Mouse (Mus musculus) kidney, adult 8-10 months (tissue): ENCODE data around the gene Uba3.
A peak's percentile ranks its signal among the peaks of the same experiment; 100 is the strongest.

ENCODE experiments used
- DNase-seq, 2 experiments: peaks; one replicate each; pipeline ENCODE4 v3.0.0; 2022

The Uba3 gene

DNA sequence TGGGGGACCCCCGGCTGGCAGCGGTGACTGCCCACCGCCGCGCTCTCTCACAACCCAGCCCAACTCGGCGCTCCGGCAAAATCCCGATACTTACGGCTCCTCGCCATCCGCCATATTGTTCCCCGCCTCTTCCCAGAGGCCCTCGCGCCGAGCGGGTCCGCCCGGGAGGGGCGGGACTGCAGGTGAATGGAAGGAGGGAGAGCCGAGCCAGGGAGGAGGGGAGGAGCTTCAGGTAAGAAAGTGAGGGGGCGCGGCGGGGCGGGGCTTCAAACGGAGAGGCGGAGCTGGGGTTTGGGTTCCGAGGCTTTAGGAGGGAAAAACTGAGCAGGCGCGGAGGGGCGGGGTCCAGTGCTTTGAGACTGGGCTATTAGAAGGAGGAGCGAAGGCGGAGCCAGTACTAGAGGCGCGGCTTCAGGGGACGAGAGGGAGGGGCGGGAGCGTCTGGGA, at the start of gene Uba3:
TSS of gene Uba3 (minus strand) at position 209 of the 447 bp plus-strand sequence.
- DNase-seq = peak; percentile 99 to 100

DNA sequence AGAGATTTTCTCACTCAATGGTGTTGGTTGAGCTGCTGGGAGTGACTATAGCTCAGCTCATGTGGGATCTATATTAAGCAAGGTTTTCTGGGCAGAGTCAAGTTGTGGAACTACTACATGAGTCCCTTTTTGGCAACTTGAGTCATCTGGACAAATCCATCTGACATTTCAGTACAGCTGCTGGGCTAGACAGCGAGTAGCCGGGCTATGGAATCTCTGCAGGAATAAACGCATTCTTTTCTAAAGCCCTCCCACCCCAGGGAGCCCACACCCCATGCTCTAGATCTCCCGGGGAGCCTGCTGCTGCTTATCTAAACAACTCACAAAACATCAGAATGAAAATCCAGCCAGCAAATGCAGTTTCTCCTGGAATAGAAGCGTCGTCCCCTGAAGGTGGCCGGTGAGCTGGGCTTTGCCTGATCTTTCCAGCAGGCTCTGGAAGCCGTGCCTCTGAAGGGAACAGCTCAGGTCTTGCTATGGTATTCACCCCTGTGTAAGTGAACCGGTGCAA, 47.3 kb upstream of the Uba3 start, which contains the start of gene Lmod3:
TSS of gene Lmod3 (minus strand) at position 49 of the 511 bp plus-strand sequence.
- DNase-seq = peak; percentile 15 to 31

GRCm38 (mm10) chr6:97252086-97252485, 46.6 kb upstream of the Uba3 start:
- no peak for DNase-seq

GRCm38 (mm10) chr6:97250966-97251365, 45.5 kb upstream of the Uba3 start:
- DNase-seq = peak; percentile 37 to 70

- no peak for DNase-seq
Measured at GRCm38 (mm10) chr6:97245200-97245599, 39.8 kb upstream of the Uba3 start.

DNA sequence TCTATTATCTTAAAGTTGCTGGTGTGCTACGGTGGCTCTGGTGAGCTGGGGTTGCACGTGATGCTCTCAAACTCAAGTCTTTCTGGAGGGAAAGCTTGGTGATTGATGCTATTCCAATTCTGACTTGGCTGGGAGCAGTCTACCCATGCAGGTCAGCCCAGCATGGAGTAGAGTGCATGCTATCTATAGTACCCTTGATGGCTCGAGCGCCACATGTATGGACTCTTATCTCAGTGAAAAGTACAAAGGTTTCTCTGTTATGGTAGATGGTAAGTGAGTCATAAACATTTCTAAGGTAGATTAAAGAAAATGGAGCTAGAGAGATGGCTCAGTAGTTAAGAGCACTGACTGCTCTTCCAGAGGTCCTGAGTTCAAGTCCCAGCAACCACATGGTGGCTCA, 37.1 kb upstream of the Uba3 start:
- no peak for DNase-seq

GRCm38 (mm10) chr6:97240092-97240491, 34.6 kb upstream of the Uba3 start:
- DNase-seq = no peak

DNA sequence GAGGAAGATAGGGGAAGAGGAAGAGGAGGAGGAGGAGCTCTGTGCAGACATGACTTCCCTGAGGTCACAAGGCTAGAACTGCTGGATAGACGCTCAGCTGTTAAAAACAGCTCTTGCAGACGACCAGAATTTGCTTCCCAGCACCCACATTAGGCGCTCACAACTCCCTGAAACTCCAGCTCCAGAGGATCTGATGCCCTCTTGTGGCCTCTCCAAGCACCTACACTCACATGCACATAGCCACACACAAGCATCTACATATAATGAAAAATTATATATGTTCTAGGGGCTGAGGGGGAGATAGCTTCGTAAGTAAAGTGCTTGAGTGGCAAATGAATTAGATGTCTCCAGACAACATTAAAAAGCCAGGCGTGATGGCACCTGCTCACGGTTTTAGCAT, 33.9 kb upstream of the Uba3 start:
- DNase-seq = no peak

- DNase-seq = no peak
Measured at GRCm38 (mm10) chr6:97236088-97236487, 30.6 kb upstream of the Uba3 start.

- DNase-seq = no peak
Measured at GRCm38 (mm10) chr6:97234911-97235668, 29.6 kb upstream of the Uba3 start.

DNA sequence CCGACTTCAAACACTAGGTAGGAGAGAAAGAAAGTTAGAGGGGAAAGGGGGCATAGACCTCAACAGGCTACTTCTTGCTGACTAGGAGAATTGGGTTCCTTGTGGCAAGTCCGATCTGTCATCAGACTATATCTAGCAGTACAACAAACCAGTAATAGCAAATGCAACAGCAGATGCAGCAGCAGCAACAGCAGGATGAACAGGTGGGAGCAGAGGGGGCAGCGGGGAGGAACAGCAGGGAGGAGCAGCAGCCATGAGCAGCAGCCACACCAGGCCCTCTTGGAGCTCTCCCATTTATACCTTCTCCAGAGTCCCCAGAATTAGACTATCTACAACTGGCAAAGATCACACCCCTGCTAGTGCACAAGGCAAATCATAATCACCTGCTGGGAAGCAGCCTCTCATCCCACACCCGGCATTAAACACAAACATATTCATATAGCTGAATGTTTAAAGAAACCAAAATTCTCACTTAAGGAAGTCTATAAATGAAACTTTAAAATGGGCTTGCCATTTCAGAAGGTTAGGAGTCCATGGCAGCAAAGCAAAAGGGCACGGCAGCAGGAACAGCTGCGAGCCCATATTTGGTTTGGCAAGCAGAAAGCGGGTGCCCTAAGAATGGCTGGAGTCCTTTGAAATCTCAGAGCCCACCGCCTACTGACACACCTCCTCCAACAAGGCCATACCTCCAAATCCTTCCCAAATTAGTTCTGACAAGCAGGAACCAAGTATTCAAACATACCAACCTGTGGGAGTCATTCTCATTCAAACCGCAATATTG, 21.8 kb upstream of the Uba3 start:
- no peak for DNase-seq

- peak in 1 of 2 experiments; percentile 29 for DNase-seq
Measured at GRCm38 (mm10) chr6:97226083-97226491, 20.6 kb upstream of the Uba3 start.

- no peak for DNase-seq
Measured at GRCm38 (mm10) chr6:97224505-97224904, 19.1 kb upstream of the Uba3 start.

DNA sequence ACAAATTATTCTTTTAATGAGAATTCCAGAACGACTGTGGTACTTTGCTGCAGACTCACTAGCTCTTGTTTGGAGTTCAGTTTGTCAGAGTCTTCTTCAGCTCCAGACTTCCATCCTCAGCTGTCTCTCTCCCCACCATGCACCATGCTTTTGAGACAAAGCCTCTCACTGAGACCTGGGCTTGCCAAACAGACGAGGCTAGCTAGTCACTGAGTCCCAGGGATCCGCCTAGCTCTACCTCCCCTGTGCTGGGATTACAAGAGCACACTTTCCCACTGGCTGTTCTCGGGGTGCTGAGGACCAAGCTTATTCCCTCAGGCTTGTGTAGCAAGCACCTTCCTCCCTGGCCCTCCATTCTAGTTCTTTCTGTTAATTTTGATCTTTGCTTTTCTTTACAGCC, 18.1 kb upstream of the Uba3 start:
- DNase-seq = no peak

GRCm38 (mm10) chr6:97222931-97223467, 17.6 kb upstream of the Uba3 start:
- DNase-seq = no peak

DNA sequence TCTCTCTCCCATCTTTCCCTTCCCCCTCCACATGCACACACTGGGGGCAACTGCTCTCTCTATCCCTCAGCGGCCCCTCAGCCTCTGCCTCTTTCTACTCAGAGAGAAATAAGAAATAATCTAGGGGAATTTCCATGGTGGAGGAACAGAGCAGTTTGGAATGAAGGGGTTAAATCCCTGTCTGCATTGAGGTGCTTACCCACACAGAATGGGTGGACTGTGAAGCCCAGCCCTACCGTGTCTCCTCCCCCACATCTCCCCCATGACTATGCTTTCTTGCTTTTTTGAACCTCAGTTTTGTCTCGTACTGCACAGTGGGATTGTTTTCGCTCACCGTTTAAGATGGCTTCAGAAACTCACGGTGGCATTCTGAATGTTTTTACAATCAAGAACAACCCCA, 16.9 kb upstream of the Uba3 start:
- DNase-seq = no peak

DNA sequence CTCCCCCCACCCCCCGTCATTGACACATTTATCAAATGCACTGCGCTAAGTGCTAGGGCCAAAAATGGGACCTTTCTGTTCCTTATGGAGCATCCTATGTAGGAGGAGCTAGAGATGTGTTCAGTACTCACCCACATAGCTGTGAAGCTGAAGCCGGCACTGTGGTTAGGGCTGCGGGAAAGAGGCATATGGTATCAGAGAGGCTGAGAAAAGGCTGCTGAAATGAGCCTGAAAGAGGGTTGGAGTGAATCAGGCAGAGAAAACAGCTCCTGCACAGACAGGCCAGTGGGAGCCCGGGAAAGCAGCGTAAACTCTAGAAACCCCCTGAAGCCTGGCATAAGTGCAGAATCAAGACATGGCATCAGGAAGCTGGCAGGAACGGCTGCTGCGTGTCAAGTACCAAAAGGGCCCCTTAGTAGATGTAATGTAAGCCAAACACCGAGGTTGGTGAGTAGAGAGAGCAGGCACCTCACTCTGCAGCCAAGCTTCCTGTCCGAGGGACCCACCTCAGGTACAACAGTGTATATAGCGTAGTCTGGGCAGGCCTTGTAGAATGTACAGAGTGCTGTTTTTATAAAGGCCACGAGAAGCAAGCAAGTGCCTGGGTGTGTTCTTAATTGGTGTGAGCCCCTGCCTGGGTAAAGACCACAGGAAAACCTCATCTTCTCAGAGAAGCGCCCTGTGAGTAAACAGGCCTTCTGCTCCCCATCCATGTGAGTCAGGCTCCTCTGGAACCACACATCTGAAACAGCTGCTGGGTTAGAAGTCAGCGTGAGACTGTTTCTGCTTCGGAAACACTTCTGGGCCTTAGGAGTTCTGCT, 16.0 kb upstream of the Uba3 start:
- DNase-seq = no peak

DNA sequence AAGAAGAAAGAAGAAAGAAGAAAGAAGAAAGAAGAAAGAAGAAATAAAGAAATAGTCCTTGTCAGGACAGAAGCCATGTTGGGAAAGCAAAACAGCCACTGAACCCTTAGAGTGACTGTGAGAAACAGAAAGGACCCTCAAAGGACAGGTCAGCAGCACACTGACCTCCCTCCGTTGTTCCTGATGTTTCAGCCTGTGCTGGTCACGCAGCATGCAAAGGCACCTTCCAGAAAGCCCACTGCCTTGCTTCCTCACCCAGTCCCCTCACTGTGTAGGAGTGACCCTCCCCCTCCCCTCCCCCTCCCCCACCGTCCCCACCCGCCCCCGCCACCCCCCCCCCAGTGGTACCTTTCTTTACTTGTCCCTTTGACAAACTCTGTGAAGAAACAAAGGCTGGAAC, 15.2 kb upstream of the Uba3 start:
- DNase-seq = no peak

DNA sequence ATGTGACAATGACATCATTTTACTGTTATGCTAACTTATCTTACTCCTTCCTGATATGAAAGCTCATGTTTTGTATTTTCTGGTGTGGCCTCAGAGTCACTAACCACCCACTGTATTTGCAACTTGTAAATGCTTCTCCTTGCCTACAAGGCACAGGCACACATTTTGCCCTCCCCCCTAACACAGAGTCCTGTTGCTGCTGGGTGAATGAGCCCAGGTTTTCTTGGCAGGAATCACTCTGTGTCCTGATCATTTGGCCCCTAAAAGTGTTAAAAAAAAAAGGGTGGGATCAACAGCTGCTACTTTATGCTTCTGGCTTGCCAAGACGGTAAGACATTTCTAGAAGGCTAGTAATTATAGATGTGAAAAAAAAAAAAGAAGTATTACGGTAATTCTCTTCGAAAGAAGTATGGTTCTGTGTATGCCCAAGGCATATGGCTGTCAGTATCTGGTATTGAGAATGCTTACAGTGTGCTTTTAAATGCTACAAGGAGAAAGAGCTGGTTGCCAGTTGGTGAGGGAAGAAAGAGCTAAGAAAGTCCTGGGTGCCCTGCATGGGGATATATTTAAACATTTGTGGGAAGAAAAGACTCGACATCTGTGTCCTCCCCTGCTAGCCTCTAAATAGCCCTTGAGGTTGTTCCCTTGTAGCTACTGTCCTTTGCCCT, 10.8 kb upstream of the Uba3 start:
- no peak for DNase-seq

DNA sequence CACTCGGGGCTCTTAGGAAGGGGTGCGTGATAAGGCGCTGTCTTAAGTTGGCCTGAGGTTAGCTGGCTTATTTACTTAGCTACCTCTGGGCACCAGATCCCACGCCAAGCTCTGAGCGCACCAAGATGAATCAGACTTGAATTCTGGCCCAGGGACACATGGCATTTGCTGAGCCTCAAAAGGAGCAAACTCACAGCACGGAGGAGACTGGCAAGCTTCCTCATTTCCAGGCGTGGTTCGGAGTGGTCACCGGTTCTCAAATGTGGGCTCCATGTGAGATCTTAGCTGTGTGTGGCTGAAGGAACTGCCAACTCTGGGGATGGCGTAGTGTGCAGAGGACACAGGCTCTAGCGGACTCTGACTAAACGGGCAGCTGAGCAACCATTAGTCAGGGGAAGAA, 6.5 kb upstream of the Uba3 start:
- DNase-seq = peak; percentile 23 to 37

- no peak for DNase-seq
Measured at GRCm38 (mm10) chr6:97210962-97211601, 5.6 kb upstream of the Uba3 start.
